Mouse (Mus musculus) small intestine, adult 2 months (tissue): ENCODE measurements around the gene Phf3. TPM values are rescaled to one million over a fixed set of nuclear protein-coding genes. Genes with fewer than 3 reads are reported as not detected.

Experiments
- H3K27ac ChIP-seq: fragments of 200-500 bp; 2 replicates; pipeline ENCODE4 v1.5.1; 2012; ENCODE audit warnings: low read depth, low read length, control low read depth, inconsistent platforms; ENCODE audit not compliant: insufficient read depth
- H3K27me3 ChIP-seq: fragments of 200-500 bp; 2 replicates; pipeline ENCODE4 v1.6.1; 2012; ENCODE audit warnings: mild to moderate bottlenecking, moderate library complexity, low read length, inconsistent platforms; ENCODE audit not compliant: control insufficient read depth, insufficient read depth
- H3K36me3 ChIP-seq: fragments of 200-500 bp; 2 replicates; pipeline ENCODE4 v1.6.1; 2012; ENCODE audit warnings: mild to moderate bottlenecking, low read length, control low read depth, inconsistent platforms; ENCODE audit not compliant: control insufficient read depth, insufficient read depth
- H3K4me1 ChIP-seq: fragments of 200-500 bp; 2 replicates; pipeline ENCODE4 v1.6.1; 2012; ENCODE audit warnings: low read length, inconsistent platforms, mixed read lengths; ENCODE audit not compliant: control insufficient read depth, insufficient read depth, insufficient read length
- H3K4me3 ChIP-seq: fragments of 200-500 bp; 2 replicates; pipeline ENCODE4 v1.5.1; 2012; ENCODE audit warnings: low read depth, mild to moderate bottlenecking, control low read depth, inconsistent platforms, low read length, moderate library complexity
- CTCF ChIP-seq: fragments of 200-500 bp; IDR thresholded peaks from 2 replicates; pipeline ENCODE4 v1.5.1; 2012; ENCODE audit warnings: low read depth, mild to moderate bottlenecking, control low read depth, inconsistent platforms, low read length, moderate library complexity, mixed read lengths; ENCODE audit not compliant: insufficient replicate concordance, insufficient read length; ENCODE audit errors: extremely low read depth
- POLR2A ChIP-seq: fragments of 200-500 bp; IDR thresholded peaks from 2 replicates; pipeline ENCODE4 v1.6.1; 2012; ENCODE audit warnings: low read depth, mild to moderate bottlenecking, control low read depth, inconsistent platforms, low read length, moderate library complexity
- WGBS: fragments of 180-500 bp; shearing (Covaris S2); methylation state at CpG from one replicate; pipeline ENCODE4 v1.1.7; 2018; 5-methylcytosine and 5-hydroxymethylcytosine counted together
- polyA plus RNA-seq: library from polyadenylated mRNA; depleted of rRNA; stranded (reverse); fragments of >200 nt; gene quantifications from 2 replicates; pipeline ENCODE4 v1.2.3, GENCODE M21; 2012

Phf3 gene
- polyA plus RNA-seq, 1 experiment = 36.1 TPM

DNA sequence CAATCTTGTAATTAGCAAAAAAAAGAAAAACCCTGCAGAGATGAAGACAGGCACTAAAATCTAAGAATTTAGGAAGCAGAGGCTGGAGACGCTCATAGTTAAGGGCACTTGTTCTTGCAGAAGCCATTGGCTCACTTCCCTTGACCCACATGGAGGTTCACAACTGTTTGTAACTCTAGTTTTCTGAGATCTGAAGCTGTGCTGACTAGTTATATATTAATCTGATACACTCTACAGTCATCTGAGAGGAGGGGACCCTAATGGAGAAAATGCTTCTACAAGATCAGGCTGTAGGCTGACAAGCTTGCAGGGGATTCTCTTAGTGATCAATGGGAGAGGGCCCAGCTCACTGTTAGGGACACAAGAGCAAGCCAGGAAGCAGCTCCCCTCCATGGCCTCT, 58.1 kb downstream of the Phf3 start:
- Histone ChIP-seq H3K36me3 (peaks cover 43% of the 10 kb centered on the region), H3K4me1 (no peaks in the 10 kb centered on the region), H3K27me3 (no peaks in the 10 kb centered on the region), H3K27ac (no peak overlapping the region), H3K4me3 (no peak overlapping the region)
- no peak for TF ChIP-seq CTCF
- no peak for TF ChIP-seq POLR2A
- 93% methylated on average over 1 of the region's 1 CpGs for WGBS

DNA sequence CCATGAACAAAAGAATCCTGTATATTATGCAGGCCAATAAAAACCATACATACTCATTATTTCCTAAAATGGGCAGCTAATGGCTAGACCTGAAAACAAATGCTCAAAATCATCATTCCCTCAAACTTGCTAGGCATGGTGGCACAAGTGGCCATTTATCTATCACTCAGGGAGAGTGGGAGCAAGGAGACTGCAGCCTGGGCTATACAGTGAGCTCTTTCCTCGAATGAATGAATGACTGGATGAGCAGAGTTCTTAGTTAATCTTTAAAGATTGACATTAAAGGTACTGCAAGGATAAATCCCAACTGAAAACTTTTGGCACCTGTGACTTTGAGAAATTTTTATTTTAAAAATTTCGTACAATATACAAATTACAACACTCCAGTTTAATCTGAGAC, 58.7 kb downstream of the Phf3 start:
- no peaks in the 10 kb centered on the region for H3K27me3 ChIP-seq
- no peak for TF ChIP-seq POLR2A
- TF ChIP-seq CTCF = no peak
- H3K27ac ChIP-seq = no peak overlapping the region
- peaks cover 44% of the 10 kb centered on the region for H3K36me3 ChIP-seq
- WGBS = 68% methylated on average over 2 of the region's 2 CpGs
- no peak overlapping the region for H3K4me3 ChIP-seq
- no peaks in the 10 kb centered on the region for H3K4me1 ChIP-seq

DNA sequence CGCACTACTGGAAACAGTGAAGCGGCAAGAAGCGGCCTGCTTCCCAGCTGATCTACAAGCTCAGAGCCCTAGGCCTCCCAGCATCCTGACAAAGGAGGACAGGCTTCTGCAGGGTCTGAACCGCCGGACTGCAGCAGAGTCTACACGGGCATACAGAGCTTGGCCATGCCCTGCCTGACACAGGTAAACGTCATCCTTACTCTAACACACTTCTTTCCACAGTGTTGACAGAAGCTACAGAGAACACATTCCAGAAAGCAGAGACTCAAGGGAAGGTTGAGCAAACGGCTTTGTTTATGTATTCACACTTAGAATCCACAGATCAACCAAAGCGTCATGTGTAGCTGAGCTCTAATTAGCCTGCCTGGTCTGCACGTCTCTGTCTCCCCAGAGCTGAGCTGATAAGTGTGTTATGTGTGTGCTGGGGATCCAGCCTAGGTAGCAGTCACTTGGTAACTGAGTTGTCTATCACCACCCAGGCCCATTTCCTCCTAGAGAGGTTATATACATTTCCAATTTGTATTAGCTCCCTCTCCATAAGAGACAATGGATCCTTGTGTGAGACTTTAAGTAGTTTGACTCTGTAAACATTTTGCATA, 65.5 kb downstream of the Phf3 start:
- Histone ChIP-seq H3K4me3 (no peak overlapping the region), H3K4me1 (no peaks in the 10 kb centered on the region), H3K36me3 (peaks cover 61% of the 10 kb centered on the region), H3K27ac (no peak overlapping the region), H3K27me3 (no peaks in the 10 kb centered on the region)
- TF ChIP-seq POLR2A (no peak), CTCF (no peak)
- WGBS = 76% methylated on average over 10 of the region's 10 CpGs

DNA sequence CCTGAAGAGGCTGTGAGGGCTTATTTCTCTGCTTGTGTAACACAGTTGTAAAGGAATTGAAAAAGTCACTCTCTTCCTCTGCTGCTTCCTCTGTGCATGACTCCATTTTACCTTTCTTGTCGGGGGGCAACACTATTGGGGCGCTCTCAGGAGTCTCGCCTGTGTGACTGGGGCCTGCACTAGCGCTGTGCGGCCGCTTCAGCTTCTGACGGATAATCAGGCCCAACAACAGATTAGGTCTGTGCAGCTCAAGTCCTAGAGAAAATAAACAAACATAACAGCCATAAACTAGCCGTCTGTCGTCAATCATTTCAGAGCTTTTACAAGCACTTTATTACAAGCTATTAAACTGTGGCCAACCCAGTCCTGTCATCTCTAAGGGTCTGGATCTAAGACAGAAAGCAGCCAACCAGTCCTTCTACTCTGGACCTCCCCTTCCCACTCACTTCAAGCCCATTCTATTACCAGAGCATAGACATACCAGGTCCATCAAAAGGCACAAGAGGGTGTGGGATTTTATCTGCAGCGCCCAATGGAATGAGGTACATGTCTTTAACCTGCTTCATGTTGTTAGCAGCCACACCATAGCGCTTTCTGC, 67.9 kb downstream of the Phf3 start:
- H3K27me3 ChIP-seq = no peaks in the 10 kb centered on the region
- TF ChIP-seq POLR2A = no peak
- TF ChIP-seq CTCF = no peak
- WGBS = 76% methylated on average over 11 of the region's 11 CpGs
- H3K4me1 ChIP-seq = no peaks in the 10 kb centered on the region
- H3K36me3 ChIP-seq = peaks cover 54% of the 10 kb centered on the region
- H3K27ac ChIP-seq = no peak overlapping the region
- H3K4me3 ChIP-seq = no peak overlapping the region

DNA sequence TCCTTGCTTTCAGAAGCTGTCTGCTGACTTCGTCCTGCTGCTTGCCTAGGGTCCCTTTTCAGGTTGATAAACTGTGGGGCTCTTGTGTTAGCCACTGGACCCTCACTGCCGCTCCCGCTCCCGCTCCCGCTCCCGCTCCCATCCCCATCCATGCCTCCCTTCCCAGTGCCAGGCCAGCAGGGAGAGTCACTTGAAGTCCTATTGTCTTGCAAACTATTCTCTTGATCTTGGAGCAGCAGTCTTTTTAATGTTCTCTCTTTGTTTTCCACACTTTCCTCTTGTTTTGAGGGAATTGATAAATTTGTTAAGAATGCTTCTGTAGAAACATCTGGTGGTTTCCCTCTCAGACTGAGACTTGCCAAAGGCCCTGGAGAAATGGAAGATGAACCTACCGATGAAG, 68.8 kb downstream of the Phf3 start:
- Histone ChIP-seq H3K27ac (no peak overlapping the region), H3K4me1 (no peaks in the 10 kb centered on the region), H3K36me3 (peaks cover 47% of the 10 kb centered on the region), H3K4me3 (no peak overlapping the region), H3K27me3 (no peaks in the 10 kb centered on the region)
- TF ChIP-seq CTCF = no peak
- no peak for TF ChIP-seq POLR2A
- 97% methylated on average over 7 of the region's 7 CpGs for WGBS

DNA sequence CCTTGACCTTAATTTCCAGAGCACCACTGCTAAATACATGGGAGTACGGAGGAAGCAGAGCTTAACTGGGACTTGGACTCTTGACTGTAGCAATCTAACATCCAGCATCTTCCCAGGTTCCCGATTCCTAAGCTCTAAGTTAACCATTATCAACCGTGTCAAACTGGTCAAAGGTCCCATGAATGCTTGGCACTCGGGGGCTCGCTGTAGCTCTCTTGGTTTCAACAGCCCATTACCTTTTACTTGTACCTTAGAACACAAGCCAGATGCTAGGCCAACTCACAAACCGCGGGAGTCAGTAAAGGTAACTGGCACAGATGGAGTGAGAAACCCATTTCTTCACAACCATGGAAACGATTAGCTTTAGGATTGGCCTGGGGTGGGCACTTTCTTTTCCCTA, 71.8 kb downstream of the Phf3 start:
- H3K4me1 ChIP-seq = no peaks in the 10 kb centered on the region
- TF ChIP-seq POLR2A = no peak
- no peak for TF ChIP-seq CTCF
- no peak overlapping the region for H3K4me3 ChIP-seq
- 79% methylated on average over 8 of the region's 8 CpGs for WGBS
- no peaks in the 10 kb centered on the region for H3K27me3 ChIP-seq
- peaks cover 32% of the 10 kb centered on the region for H3K36me3 ChIP-seq
- H3K27ac ChIP-seq = no peak overlapping the region

DNA sequence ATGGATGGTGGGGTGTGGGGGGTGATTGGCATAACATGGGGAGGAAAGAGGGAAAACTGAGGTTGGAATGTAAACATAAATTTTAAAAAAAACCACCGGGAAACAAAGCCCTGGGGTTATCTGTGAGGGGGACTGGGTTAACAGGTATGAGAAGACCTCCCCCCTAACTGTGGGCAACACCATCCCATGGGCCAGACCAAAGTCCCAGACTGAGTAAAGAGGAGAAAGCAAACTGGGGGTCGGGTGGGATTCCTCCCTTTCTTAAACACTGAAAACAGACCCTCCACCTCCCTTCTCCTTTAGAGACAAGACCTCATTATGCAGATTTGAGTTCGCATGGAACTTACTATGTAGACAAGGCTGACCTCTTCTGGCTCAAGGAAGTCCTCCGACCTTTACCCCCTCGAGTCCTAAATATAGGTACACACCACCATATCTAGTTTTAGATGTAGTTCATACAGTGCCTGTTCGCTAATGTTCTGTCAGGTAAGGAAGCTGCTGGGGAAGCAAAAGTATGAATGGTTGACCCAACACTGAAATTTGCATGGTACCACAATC, 74.4 kb downstream of the Phf3 start:
- peaks cover 14% of the 10 kb centered on the region for H3K36me3 ChIP-seq
- H3K27ac ChIP-seq = no peak overlapping the region
- H3K4me1 ChIP-seq = no peaks in the 10 kb centered on the region
- no peaks in the 10 kb centered on the region for H3K27me3 ChIP-seq
- 55% methylated on average over 6 of the region's 6 CpGs for WGBS
- H3K4me3 ChIP-seq = no peak overlapping the region
- TF ChIP-seq CTCF = no peak
